Mouse (Mus musculus) MEL (cell line): ENCODE results near the gene Xpot. TPM values are rescaled to one million over a fixed set of nuclear protein-coding genes. Genes with fewer than 3 reads are reported as not detected.

Experiments used
- DNase-seq: peaks from one replicate; pipeline ENCODE4 v3.0.0; 2011; ENCODE audit warnings: low read depth, low spot score
- H3K27ac ChIP-seq: 2 replicates; pipeline ENCODE4 v1.5.1; 2012; ENCODE audit warnings: low read depth, mild to moderate bottlenecking, control low read depth, low read length, moderate library complexity; ENCODE audit not compliant: control insufficient read depth
- H3K27me3 ChIP-seq, 2 experiments: fragments of 150-350 bp in 1 of 2; sonication (generic) in 1 of 2; 2 replicates each; pipeline ENCODE4 v1.6.1; 2012; ENCODE audit warnings: low read length in 2 of 2, mild to moderate bottlenecking in 2 of 2, improper control_type of control experiment in 1 of 2, moderate library complexity in 1 of 2; ENCODE audit not compliant: insufficient read depth in 2 of 2, control insufficient read depth in 1 of 2
- H3K36me3 ChIP-seq, 2 experiments: 2 replicates each; pipeline ENCODE4 v1.6.1; 2012 to 2014; ENCODE audit warnings: low read length in 2 of 2, improper control_type of control experiment in 1 of 2, inconsistent platforms in 1 of 2, mild to moderate bottlenecking in 1 of 2; ENCODE audit not compliant: insufficient read depth in 2 of 2, control insufficient read depth in 1 of 2
- H3K4me1 ChIP-seq, 2 experiments: fragments of 150-350 bp in 1 of 2; sonication (generic) in 1 of 2; 2 replicates each; pipeline ENCODE4 v1.6.1; 2012; ENCODE audit warnings: low read length in 2 of 2, improper control_type of control experiment in 1 of 2, mild to moderate bottlenecking in 1 of 2; ENCODE audit not compliant: insufficient read depth in 2 of 2, control insufficient read depth in 1 of 2
- H3K4me3 ChIP-seq, 2 experiments: fragments of 150-350 bp in 1 of 2; sonication (generic) in 1 of 2; 2 replicates each; pipeline ENCODE4 v1.5.1; 2012; ENCODE audit warnings: low read depth in 2 of 2, low read length in 2 of 2, mild to moderate bottlenecking in 2 of 2, moderate library complexity in 2 of 2, control low read depth in 1 of 2, improper control_type of control experiment in 1 of 2; ENCODE audit not compliant: control insufficient read depth in 1 of 2, insufficient read depth in 1 of 2
- H3K79me2 ChIP-seq: 2 replicates; pipeline ENCODE4 v1.6.1; 2012; ENCODE audit warnings: mild to moderate bottlenecking, low read length, moderate library complexity; ENCODE audit not compliant: control insufficient read depth, poor library complexity, insufficient read depth
- H3K9ac ChIP-seq: 2 replicates; pipeline ENCODE4 v1.6.1; 2012; ENCODE audit warnings: low read depth, mild to moderate bottlenecking, control low read depth, low read length, moderate library complexity; ENCODE audit not compliant: control insufficient read depth, poor library complexity, severe bottlenecking
- H3K9me3 ChIP-seq: fragments of 150-350 bp; sonication (generic); replicated peaks from 2 replicates; pipeline ENCODE4 v1.6.1; 2012; ENCODE audit warnings: mild to moderate bottlenecking, low read length, improper control_type of control experiment, moderate library complexity; ENCODE audit not compliant: insufficient read depth
- BHLHE40 ChIP-seq: IDR thresholded peaks from 2 replicates; pipeline ENCODE4 v1.6.1; 2012; ENCODE audit warnings: low read depth, mild to moderate bottlenecking, inconsistent platforms, low read length, improper control_type of control experiment, borderline replicate concordance
- CHD1 ChIP-seq: IDR thresholded peaks from 2 replicates; pipeline ENCODE4 v1.6.1; 2012; ENCODE audit warnings: low read depth, mild to moderate bottlenecking, inconsistent platforms, low read length, improper control_type of control experiment
- CHD2 ChIP-seq: IDR thresholded peaks from 2 replicates; pipeline ENCODE4 v1.6.1; 2011; ENCODE audit warnings: low read length, improper control_type of control experiment
- CTCF ChIP-seq, 3 experiments: IDR thresholded peaks in 2 of 3; conservative IDR thresholded peaks in 1 of 3; 2 replicates each; pipeline ENCODE4 v1.5.1; 2011 to 2012; ENCODE audit warnings: low read length in 3 of 3, low read depth in 2 of 3, mild to moderate bottlenecking in 2 of 3, improper control_type of control experiment in 1 of 3, inconsistent platforms in 1 of 3, mixed read lengths in 1 of 3, moderate library complexity in 1 of 3; ENCODE audit not compliant: control insufficient read depth in 1 of 3, insufficient read depth in 1 of 3, poor library complexity in 1 of 3, severe bottlenecking in 1 of 3
- E2F4 ChIP-seq: IDR thresholded peaks from 2 replicates; pipeline ENCODE4 v1.6.1; 2011; ENCODE audit warnings: low read depth, low read length, improper control_type of control experiment, borderline replicate concordance
- ELF1 ChIP-seq: IDR thresholded peaks from 2 replicates; pipeline ENCODE4 v1.6.1; 2014; ENCODE audit warnings: low read depth, mild to moderate bottlenecking, inconsistent platforms, low read length, improper control_type of control experiment, moderate library complexity
- GABPA ChIP-seq: IDR thresholded peaks from 2 replicates; pipeline ENCODE4 v1.6.1; 2012; ENCODE audit warnings: low read depth, mild to moderate bottlenecking, inconsistent platforms, low read length, improper control_type of control experiment, moderate library complexity
- GATA1 ChIP-seq: IDR thresholded peaks from 2 replicates; pipeline ENCODE4 v1.6.1; 2011; ENCODE audit warnings: low read depth, low read length, improper control_type of control experiment
- MAFK ChIP-seq: IDR thresholded peaks from 2 replicates; pipeline ENCODE4 v1.6.1; 2011; ENCODE audit warnings: low read depth, mild to moderate bottlenecking, low read length, improper control_type of control experiment, borderline replicate concordance
- MAX ChIP-seq: IDR thresholded peaks from 2 replicates; pipeline ENCODE4 v1.6.1; 2011; ENCODE audit warnings: low read length, improper control_type of control experiment
- MAZ ChIP-seq: IDR thresholded peaks from 2 replicates; pipeline ENCODE4 v1.6.1; 2012; ENCODE audit warnings: low read depth, mild to moderate bottlenecking, inconsistent platforms, low read length, improper control_type of control experiment
- MXI1 ChIP-seq: IDR thresholded peaks from 2 replicates; pipeline ENCODE4 v1.6.1; 2011; ENCODE audit warnings: mild to moderate bottlenecking, low read depth, low read length, improper control_type of control experiment
- MYB ChIP-seq: IDR thresholded peaks from 2 replicates; pipeline ENCODE4 v1.6.1; 2011; ENCODE audit warnings: mild to moderate bottlenecking, low read depth, low read length, improper control_type of control experiment
- MYC ChIP-seq: IDR thresholded peaks from 2 replicates; pipeline ENCODE4 v1.6.1; 2011; ENCODE audit warnings: low read depth, mild to moderate bottlenecking, low read length, improper control_type of control experiment, moderate library complexity
- NELFE ChIP-seq: IDR thresholded peaks from 2 replicates; pipeline ENCODE4 v1.6.1; 2011; ENCODE audit warnings: low read depth, low read length, improper control_type of control experiment
- RAD21 ChIP-seq: IDR thresholded peaks from 2 replicates; pipeline ENCODE4 v1.6.1; 2011; ENCODE audit warnings: mild to moderate bottlenecking, low read depth, low read length, improper control_type of control experiment
- SIN3A ChIP-seq: IDR thresholded peaks from 2 replicates; pipeline ENCODE4 v1.6.1; 2012; ENCODE audit warnings: low read length, improper control_type of control experiment, inconsistent platforms
- TBP ChIP-seq: IDR thresholded peaks from 2 replicates; pipeline ENCODE4 v1.8.0; 2011; ENCODE audit warnings: low read depth, low read length, improper control_type of control experiment
- USF2 ChIP-seq, 2 experiments: IDR thresholded peaks; 2 replicates each; pipeline ENCODE4 v1.6.1; 2011 to 2012; ENCODE audit warnings: improper control_type of control experiment in 2 of 2, low read length in 2 of 2, borderline replicate concordance in 1 of 2, inconsistent platforms in 1 of 2, low read depth in 1 of 2, mild to moderate bottlenecking in 1 of 2; ENCODE audit not compliant: insufficient read depth in 1 of 2
- ZC3H11A ChIP-seq: IDR thresholded peaks from 2 replicates; pipeline ENCODE4 v1.6.1; 2012; ENCODE audit warnings: low read depth, mild to moderate bottlenecking, inconsistent platforms, low read length, improper control_type of control experiment
- ZNF384 ChIP-seq: IDR thresholded peaks from 2 replicates; pipeline ENCODE4 v1.6.1; 2012; ENCODE audit warnings: low read depth, mild to moderate bottlenecking, inconsistent platforms, low read length, improper control_type of control experiment
- polyA plus RNA-seq, 2 experiments: library from polyadenylated mRNA; stranded (reverse) in 1 of 2; unstranded in 1 of 2; fragments of >175 nt in 1 of 2; fragments of >200 nt in 1 of 2; gene quantifications; 2 replicates each; pipeline versions ENCODE4 v1.2.1 to v1.2.4; 2012; ENCODE audit warnings: low replicate concordance in 2 of 2, low read depth in 1 of 2; ENCODE audit not compliant: insufficient read length in 2 of 2, insufficient read depth in 1 of 2, missing spikeins in 1 of 2
- total RNA-seq: library from RNA; depleted of rRNA; stranded (reverse); fragments of 300-350 nt; gene quantifications from 2 replicates; pipeline ENCODE4 v1.2.3, GENCODE M21; 2012

The Xpot gene
- total and polyA plus RNA-seq, 3 experiments = 122 to 304 (median 154) TPM

DNA sequence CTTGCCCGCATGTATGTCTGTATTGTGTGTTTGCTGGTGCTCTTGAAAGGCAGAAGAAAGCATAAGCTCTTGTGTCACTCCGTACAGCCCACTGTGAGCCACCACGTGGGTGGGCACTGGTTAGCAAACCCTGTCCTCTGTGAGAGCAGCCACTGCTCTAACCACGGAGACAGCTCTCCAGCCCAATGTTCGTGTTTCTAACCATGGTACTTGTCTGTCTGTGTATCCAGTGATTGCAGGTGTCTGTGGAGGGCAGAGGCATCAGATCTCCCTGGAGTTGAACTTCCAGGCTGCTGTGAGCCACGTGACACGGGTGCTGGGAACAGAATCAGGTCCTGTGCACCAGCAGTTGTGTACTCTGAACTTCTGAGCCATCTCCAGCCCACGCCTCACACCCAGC lies 43.8 kb downstream of the Xpot start:
- Histone ChIP-seq H3K27me3 (no peaks in the 10 kb centered on the region), H3K4me3 (no peak overlapping the region), H3K79me2 (peaks cover 12% of the 10 kb centered on the region), H3K9ac (no peak overlapping the region), H3K4me1 (peaks cover 6 to 9% of the 10 kb centered on the region in 2 experiments; a peak in 3 of 4 replicates), H3K9me3 (no peaks in the 10 kb centered on the region), H3K36me3 (peaks cover 3 to 10% of the 10 kb centered on the region in 2 experiments)
- no peak for DNase-seq
- TF ChIP-seq BHLHE40 (no peak), NELFE (no peak), ELF1 (no peak), GABPA (no peak), SIN3A (no peak), MYB (no peak), ZNF384 (no peak), MYC (no peak), CHD1 (no peak), MAX (no peak), RAD21 (no peak), GATA1 (no peak), MAFK (no peak), TBP (no peak), MAZ (no peak), MXI1 (no peak), CTCF (IDR thresholded peaks at IDR 0.05 in 2 of 3, conservative IDR thresholded peaks at IDR 0.05 in 1 of 3; ENCODE audit: control insufficient read depth in 1 of 3, insufficient read depth in 1 of 3, low read depth in 2 of 3, low read length in 3 of 3, poor library complexity in 1 of 3, severe bottlenecking in 1 of 3) (no peak)
- TF ChIP-seq, all 39 proteins: peak for 0
- H3K27ac ChIP-seq = no peak overlapping the region

DNA sequence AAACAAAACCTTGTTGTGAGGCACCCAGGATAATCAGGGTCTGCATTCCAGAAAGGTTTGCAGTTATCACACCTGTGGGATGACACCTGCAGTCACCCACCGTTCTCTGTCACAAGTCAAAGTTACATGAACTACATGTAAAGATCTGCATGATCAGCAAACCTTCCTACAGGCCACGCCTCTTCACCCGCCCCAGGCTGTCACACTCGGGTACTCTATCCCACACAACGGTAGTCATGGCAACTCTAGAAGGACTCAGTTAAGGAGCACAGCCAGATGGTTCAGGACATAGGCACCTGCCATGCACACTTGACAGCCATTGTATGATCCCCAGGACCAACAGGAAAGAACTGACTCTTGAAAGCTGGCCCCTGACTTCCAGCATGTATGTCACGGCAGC lies 44.7 kb downstream of the Xpot start:
- TF ChIP-seq USF2 (IDR thresholded peaks at IDR 0.05; ENCODE audit: borderline replicate concordance in 1 of 2, insufficient read depth in 1 of 2, low read depth in 1 of 2, low read length in 2 of 2) = no peak
- TF ChIP-seq GABPA = no peak
- TF ChIP-seq E2F4 = no peak
- no peak for TF ChIP-seq MAFK
- TF ChIP-seq ZC3H11A = no peak
- no peak for TF ChIP-seq RAD21
- no peak for TF ChIP-seq CHD2
- TF ChIP-seq GATA1 = no peak
- no peak for TF ChIP-seq ELF1
- no peak for TF ChIP-seq TBP
- no peak for TF ChIP-seq MYC
- H3K4me3 ChIP-seq = no peak overlapping the region
- no peak overlapping the region for H3K9ac ChIP-seq
- no peak overlapping the region for H3K27ac ChIP-seq
- H3K9me3 ChIP-seq = no peaks in the 10 kb centered on the region
- no peak for DNase-seq
- peaks cover 3 to 10% of the 10 kb centered on the region in 2 experiments for H3K36me3 ChIP-seq
- peaks cover 6 to 9% of the 10 kb centered on the region in 2 experiments; a peak in 3 of 4 replicates for H3K4me1 ChIP-seq
- peaks cover 11% of the 10 kb centered on the region for H3K79me2 ChIP-seq
- H3K27me3 ChIP-seq = no peaks in the 10 kb centered on the region
